Mouse (Mus musculus): Measurements from ENCODE around the gene Gm10750.
"Not testable (repeated sequence)": the region's sequence is repeated elsewhere in the genome, so short reads cannot be mapped to it uniquely, and the experiment has no call there.

Gm10750 gene

DNA sequence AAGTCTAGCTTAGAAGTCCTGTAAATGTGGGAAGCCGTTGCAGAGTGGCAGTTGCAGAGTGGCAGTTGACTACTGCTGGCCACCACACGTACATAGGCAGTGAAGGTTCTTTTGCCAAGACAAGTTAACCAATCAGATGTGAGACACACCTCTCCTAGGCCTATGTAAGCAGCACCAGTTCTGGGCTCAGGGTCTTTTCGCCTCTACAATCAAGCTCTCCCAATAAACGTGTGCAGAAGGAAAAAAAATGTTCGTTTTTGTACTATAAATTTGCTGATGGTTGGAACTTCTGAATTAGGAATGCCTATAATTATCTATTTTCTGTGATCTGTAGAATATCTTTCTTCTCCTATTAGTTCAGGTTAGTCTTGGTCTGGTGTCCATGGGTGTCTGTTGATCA is at the start of gene Gm10750:
TSS of gene Gm10750 (minus strand) at position 101 of the 400 bp plus-strand sequence.
- DNase-seq (ENCODE audit: extremely low spot score) = not testable (repeated sequence)

GRCm38 (mm10) chr2:149004826-149005225 is 12.2 kb downstream of the Gm10750 start:
- no peak for DNase-seq (ENCODE audit: extremely low spot score)

DNA sequence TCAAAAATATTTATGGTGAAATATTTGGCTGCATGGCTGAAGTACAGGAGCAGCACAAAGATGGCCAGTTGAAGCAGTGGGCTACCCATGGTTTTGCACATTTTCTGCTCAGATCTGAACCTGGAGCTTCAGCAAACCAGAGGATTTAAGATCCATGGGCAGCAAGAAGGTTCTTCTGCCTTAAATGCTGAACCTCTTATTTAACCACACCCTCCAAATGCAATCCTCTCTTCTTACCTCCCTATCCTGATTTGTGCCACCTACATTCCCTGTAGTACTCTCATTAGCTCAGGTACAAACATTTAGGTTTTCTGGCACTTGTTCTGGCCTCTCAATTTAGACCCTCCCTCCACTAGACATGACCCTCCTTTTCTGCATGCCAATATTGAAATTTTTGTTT is 13.9 kb downstream of the Gm10750 start, which contains the start of gene Gm1330:
TSS of gene Gm1330 (minus strand) at position 101 of the 400 bp plus-strand sequence.
- no peak for DNase-seq (ENCODE audit: extremely low spot score)

GRCm38 (mm10) chr2:148995133-148995532 is 21.9 kb downstream of the Gm10750 start:
- DNase-seq (ENCODE audit: extremely low spot score) = no peak

All from embryo, embryonic 9.5 days (tissue).